Mouse (Mus musculus): Measurements from ENCODE around the gene Zfp383.
"Not testable (repeated sequence)": the region's sequence is repeated elsewhere in the genome, so short reads cannot be mapped to it uniquely, and the experiment has no call there.

Zfp383 gene

DNA sequence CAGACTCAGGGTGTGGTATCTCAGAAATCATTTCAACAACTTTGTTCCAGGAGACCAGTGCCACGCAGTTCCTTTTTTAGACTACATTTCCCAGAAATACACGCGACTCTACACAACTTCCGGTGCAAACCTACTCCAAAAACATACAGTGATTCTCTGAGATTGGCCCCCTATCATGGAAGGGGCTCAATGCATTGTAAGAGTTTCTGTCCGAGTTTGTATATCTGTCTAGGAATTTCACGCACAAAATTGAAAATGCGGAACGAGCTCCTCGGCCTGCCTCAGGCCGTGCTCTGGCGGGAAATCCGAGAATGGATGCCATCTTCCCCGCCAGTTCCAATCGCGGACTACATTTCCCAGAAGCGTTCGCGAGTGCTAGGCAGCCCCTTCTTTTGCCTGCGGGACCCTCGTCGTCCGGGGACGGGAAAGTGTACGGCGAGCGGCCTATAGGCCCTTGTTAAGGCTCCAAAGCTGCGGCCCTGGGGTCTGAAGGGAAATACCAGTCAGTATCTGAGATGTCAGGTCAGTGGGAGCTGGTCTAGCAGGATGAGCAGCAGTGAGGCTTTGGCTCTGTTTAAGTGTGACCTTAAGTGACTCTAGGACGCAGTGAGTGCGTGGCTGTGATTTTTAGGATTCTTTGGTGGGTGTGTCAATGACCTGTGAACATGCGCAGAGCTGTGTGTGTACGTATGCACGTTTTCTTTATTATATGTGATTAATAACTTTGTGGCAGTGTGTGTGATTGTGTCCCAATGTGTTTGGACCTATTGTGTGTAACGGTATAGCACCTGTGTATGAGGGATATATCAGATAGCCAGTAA, at the start of gene Zfp383:
Gene Zfp383, plus strand, starts transcription at position 94 of the 821 bp plus-strand sequence.
- CTCF ChIA-PET = interaction anchor here (0.6 kb wide), 2 partner anchors 89 to 395 kb away, joined by 3 to 10 read pairs; no protein-coding TSS in a partner anchor

DNA sequence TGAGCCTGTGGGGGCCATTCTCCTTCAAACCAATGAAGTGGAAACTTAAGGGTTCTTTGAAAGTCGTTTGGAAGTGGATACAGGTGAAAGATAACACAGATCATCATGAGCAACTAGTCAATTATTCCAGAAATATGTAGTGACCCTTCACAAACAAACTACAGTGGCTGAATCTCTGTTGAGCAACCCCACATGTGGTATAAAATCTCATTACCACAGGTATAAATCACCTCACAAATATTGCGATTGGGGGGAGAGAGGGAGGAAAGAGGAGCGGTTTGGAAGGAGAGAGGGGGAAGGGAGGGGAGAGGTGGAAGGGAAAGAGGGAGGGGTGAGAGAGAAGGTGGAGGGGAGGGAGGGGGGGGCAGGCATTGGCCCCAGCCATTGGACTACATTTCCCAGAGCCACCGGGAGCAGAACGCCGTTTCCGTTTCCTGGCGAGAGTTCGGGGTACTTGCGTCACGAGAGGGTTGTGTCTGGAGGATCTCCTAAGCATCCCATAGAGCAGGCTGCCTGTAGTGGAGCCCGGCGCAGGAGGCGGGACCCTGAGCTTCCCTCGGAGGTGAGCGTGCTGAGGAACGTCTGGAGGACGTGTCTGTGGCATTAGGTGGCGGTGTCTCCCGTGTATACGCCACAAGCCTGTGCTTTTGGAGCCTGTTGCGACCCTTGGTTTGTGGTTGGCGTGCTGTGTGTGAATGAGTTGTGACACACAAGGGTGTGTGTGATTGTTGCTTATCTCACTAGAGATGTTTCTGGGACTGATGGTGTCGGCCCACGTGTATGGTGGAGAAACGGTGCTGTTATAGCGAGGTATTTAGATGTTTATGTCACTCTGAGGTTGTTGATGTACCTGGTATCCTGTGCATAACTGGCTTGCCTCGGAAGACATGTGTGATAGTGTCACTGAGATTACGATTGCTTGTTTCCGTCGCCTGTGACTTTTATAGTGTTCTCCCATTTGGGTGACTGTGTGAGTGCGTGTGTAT, 48.2 kb upstream of the Zfp383 start, which contains the start of gene Zfp420:
Gene Zfp420, plus strand, starts transcription at position 448 of the 986 bp plus-strand sequence.
- CTCF ChIA-PET = no interaction called here

DNA sequence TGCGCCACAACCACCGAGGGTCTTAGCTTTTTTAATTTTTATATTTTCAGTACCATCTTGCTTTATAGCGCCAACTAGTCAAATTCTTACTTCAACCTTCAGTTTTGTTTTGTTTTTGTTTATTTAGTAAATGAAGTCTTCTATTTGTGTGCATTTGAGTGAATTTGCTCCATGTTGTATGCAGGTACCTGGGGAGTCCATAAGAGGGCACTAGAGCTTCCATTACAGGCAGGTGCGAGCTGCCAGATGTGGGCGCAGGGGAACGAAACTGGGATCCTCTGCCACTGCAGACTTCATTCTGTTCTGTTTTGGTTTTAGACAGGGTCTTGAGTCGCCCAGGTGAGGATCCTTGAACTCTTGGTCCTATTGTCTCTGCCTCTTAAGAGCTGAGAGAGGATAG, 46.4 kb upstream of the Zfp383 start:
- CTCF ChIA-PET = no interaction called here

DNA sequence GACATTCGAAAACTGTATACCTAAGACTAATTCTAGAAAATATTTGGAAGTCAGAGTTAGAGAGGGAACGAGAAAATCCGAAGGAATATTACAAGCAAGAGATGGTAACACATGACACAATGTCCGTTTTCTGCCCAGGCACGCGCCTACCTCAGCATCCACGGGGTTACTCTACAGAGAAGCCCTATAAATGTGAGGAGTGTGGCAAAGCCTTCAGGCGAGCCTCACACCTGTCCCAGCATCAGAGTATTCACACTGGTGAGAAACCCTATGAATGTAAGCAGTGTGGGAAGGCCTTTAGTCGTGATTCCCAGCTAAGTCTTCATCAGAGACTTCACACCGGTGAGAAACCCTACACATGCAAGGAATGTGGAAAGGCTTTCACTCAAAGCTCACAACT, 33.8 kb upstream of the Zfp383 start:
- CTCF ChIA-PET = no interaction called here

DNA sequence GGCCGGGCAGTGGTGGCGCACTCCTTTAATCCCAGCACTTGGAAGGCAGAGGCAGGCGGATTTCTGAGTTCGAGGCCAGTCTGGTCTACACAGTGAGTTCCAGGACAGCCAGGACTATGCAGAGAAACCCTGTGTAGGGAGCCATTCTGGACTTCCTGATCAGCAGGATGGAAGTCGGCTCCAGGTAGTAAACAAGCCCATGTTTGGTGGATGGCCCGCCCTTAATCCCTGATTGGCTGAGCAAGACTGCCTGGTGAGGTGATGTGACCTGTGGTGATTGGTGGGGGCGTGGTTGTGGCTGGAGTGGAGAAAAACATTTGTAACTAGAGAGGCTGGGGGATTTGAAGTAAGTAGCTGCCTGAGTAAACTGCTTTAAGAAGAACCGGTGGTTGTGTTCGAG, 30.5 kb upstream of the Zfp383 start:
- CTCF ChIA-PET = not testable (repeated sequence)

DNA sequence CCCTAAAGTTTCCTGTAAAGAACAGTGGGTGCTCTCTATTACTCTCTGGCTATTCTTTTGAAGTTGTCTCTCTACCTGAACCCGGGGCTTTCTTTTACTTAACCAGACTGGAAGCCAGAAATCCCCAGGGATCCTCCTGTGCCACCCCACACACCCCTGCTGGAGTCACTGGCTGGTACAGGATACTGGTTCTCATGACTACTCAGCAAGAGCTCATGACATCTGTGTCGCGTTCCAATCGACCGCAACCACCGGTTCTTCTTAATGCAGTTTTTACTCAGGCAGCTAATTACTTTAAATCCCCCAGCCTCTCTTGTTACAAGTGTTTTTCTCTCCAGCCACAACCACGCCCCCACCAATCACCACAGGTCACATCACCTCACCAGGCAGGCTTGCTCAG, 28.0 kb upstream of the Zfp383 start:
- CTCF ChIA-PET = no interaction called here

DNA sequence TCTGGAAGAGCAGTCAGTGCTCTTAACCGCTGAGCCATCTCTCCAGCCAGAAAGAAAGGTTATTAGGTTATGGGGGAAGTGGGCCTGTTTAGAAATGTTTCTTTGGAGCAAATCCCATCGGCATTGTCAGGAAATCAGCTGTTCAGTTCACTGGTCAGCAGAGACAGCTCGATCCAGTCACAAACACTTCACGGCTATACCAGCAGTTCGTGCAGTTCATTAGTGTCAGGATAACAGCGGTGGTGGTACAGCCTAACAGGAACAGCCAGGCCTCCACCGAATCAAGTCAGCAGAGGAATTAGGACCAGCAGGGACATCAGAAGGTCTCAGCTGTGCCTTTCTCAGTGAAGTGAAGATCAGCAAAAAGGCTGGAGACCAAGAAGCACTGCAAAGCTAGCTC, 27.1 kb upstream of the Zfp383 start:
- CTCF ChIA-PET = no interaction called here

DNA sequence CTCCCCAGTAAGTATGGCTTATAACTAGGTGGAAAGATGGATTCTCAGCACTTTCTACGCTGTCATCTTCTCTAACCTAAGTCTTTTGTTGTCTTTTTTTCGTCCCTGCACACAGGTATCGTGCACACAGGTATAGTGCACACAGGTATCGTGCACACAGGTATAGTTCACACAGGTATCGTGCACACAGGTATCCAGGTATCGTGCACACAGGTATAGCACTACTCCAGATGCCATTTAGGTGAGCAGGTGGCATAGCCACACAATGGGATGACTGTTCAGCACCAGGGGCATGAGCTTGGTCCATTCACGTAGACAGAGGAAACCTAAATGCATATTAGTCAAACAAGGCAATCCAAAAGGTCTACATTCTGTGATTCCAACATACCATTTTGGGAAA, 17.5 kb upstream of the Zfp383 start:
- CTCF ChIA-PET = interaction anchor here (0.8 kb wide), 1 partner anchor 559 kb away, joined by 7 read pairs; no protein-coding TSS in a partner anchor

DNA sequence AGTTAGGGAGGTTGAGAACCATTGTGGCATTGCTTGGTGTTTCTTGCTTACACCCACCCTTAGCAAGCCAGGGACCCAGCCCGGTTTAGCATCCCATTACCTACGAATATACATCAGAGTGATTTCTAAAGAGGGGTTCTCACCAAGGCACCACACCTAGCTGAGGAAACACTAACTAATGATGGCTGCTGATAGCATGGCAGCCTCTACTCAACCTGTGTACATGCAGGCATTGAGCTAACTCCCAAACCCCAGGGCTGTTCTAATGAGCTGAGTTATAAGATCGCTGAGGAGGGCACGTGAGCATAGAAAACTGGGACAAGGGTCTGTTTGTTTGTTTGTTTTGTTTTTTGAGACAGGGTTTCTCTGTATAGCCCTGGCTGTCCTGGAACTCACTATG, 15.3 kb upstream of the Zfp383 start:
- CTCF ChIA-PET = no interaction called here

DNA sequence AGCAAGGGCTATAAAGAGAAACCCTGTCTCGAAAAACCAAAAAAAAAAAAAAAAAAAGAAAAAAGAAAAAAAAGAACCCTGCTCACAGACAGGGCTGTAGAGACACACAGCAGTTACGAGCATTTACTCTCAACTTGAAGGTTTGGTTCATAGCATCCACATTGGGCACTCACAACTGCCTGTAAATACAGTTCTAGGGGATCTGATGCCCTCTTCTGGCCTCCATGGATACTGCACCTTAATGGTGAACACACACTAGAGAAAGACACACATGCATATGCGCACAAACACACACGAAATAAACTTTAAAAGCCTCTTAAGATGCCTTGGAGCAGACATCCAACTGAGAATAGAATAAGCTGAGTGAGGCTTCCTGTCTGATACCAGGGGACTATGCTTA, 9.7 kb upstream of the Zfp383 start:
- CTCF ChIA-PET = no interaction called here

DNA sequence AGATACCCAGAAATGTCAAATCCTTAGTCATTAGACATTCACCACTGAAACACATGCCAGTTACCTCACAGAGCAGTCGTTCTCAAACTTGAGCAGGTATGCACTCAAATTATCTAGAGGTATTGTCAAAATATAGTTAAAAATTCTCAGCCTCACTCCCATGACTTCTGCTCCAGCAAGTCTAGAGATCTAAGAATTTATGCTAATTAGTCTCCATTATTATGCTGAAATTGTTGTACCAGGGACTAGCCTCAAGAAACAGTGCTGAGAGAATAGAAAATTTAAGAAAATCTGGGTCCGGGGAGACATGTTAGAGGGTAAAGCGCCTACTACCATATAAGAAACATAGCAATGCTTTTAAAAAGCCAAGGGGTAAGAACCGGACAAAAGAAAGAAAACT, 3.9 kb upstream of the Zfp383 start:
- CTCF ChIA-PET = no interaction called here

DNA sequence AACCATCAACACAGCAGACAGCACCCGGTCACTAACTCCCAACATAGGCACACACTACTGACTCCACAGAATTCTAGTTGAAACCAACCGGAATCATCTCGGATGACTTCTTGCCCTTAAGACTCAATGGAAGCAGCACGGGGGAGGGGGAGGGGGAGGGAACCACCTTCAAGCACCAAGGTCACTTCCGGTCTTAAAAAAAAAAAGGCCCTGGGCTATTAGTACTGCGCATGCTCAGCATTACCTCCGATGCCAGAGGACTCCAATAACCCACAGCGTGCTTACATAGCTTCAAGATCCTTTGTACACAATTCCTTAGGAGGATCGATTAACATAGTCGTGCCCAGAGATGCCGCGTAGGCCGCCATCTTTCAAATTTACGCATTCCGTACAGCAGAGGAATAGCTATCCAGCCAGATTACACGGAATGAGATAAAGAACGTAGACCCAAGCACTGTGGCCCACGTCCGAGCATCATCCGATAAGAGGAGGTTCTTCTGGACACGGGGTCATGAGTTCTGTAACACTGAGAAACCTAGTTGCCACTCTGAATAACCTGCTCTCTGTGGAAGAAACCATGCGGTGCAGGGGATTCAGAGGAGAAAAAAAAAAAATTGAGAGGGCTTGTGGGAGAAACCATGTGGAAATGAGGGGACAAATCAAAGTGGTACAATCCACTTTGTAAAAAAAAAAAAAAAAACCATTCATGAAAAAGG, 1.9 kb upstream of the Zfp383 start, which contains the start of gene Zfp27:
Gene Zfp27, minus strand, starts transcription at position 607 of the 716 bp plus-strand sequence.
- CTCF ChIA-PET = interaction anchor here (0.7 to 0.8 kb wide), 2 partner anchors 9 to 631 kb away, joined by 5 to 8 read pairs; no protein-coding TSS in a partner anchor

DNA sequence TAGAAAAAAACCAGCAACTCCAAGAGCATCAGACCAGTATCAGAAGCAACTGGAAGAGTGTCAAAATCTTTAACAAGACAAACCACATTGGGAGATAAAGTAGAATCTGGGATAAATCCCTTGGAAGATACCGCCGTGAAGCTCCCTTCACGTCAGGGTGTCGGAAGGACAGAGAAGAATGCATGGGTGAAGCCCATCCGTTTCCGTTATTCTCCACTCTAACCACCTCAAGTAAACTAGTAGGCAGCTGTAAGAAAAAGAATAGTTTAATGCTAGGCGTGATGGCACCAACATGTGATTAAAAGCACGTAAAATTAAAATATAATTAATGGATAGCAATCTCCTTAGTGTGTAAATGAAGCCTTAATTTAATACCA, 1.4 kb upstream of the Zfp383 start:
- CTCF ChIA-PET = interaction anchor here (0.5 to 0.8 kb wide), 3 partner anchors 9 to 771 kb away, joined by 5 to 8 read pairs (median 6); no protein-coding TSS in a partner anchor

DNA sequence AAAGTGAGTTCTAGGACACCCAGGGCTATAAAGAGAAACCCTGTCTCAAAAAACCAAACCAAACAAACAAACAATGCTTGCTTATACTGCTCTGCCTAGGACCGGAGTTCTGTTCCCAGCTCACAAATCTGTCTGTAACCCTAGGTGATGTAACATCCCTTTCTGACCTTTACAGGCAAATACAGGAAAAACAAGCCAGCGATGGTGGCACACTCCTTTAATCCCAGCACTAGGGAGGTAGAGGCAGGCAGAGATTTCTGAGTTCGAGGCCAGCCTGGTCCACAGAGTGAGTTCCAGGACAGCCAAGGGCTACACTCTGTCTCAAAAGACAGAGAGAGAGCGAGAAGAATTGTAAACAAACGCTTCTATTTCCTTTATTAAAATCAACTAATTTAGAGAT, 817 bp upstream of the Zfp383 start:
- CTCF ChIA-PET = interaction anchor here (0.5 to 0.7 kb wide), 2 partner anchors 630 to 772 kb away, joined by 6 to 8 read pairs; no protein-coding TSS in a partner anchor

DNA sequence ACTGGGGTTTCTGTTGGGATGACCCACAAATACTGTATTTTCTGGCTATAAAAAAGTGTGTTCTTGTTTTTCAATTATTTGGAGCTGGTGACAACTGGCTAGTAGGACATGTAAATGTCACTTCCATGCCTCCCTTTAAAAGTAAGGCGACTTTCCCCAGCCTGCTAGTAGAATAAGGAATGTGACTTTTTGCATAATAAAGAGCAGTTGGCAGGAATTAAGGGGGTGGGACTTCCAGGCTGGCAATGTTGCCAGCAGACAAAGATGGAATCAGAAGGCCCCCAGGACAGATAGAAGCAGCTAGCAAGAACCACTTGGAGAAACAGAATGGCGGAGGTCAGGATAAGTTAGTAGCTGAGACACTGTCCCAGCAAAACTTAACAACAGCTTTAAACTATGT, 2.2 kb downstream of the Zfp383 start:
- CTCF ChIA-PET = interaction anchor here (0.5 kb wide), 1 partner anchor 10 kb away, joined by 3 read pairs; no protein-coding TSS in a partner anchor

DNA sequence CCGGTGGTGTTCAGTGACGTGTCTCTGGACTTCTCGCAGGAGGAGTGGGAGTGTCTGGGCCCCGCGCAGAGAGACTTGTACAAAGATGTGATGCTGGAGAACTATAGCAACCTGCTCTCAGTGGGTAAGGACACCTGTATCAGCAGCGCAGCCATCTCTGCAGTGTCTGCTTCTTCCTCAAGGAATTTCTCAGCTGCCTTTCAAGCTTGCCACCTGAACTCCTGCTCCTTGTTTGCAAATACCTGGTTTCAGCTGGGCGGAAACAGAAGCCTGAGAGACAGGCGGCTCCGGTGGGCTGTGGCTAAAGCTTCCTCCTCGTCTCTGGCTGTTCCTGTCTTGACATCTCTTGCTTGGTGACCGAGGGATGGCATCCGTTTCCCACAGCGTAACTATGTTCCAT, 4.1 kb downstream of the Zfp383 start:
- CTCF ChIA-PET = no interaction called here

DNA sequence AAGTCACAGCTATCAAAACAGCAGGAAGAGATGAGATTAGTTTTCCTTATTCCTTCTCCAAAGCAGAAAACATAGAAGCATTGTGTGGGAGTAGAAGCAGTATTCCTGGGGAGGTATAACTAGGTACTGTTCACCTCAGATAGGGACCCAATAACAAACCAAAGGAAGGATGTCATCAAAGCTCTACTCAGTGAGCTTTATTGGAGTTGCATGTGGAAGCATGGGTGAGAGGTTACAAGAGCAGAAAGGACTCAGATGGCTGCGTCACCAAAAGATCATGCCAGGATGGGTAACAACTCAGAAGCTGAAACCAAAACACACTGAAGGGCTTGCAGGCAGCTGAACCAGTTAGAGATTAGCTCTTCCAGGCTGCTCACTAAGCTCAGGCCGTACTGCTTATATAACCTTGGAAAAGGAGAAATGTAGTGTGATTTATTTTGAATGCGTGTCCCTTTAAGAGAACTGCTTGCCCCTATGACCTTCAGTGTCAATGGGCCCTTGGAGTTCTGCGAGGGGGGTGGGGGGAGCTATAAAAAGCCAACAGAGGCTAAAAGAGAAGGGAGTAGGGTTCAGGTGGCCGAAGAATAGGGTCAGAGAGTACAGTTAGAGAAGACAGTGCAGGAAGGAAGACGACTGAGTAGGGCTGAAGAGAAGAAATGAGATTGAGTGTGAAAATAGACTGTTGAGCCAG, 9.5 kb downstream of the Zfp383 start:
- CTCF ChIA-PET = no interaction called here

DNA sequence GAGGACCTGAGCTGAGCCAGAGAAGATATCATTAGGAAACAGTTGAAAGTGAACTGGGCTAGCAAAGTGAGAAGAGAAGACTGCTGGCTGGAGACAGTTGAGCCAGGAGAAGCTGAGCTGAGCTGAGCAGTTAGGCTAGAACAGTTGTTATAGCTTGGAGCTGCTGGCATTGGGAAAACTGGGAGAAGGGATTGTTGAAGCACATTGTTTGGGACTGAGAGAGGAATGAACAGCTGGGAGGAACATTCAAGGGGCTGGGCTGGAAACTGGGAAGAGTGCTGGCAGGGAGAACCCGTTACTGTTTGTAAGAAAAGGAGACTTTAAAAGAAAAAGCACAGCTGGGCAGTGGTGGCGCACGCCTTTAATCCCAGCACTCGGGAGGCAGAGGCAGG, 10.0 kb downstream of the Zfp383 start:
- CTCF ChIA-PET = no interaction called here

DNA sequence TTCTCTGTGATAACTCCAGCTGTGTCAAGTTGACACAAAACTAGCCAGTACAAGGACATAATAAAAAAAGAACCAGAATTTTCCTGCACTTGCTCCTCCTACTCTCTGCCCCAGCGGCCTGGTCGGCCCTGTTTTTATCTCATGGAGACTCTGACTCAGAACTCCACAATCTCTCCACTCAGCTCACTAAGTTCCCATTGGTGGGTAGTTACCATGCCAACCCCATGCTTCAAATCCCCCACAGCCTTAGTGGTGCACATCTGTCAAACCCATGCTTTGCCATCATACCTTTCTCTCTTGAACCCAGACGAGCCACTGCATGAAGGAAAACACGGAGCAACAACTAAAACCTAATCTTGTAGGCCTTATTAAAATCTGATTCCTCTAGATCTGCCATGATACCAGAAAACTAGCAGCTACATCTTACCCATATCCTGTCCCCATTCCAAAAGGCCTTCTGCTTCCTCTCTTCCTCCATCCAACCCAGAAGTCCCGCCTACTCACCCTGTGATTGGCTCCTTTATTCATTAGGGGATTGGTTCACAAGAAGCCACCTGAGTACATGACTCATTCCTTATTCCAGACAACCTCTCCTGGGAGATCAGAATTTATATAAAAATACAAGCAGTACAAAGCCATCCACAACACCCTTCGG, 13.5 kb downstream of the Zfp383 start:
- CTCF ChIA-PET = no interaction called here

DNA sequence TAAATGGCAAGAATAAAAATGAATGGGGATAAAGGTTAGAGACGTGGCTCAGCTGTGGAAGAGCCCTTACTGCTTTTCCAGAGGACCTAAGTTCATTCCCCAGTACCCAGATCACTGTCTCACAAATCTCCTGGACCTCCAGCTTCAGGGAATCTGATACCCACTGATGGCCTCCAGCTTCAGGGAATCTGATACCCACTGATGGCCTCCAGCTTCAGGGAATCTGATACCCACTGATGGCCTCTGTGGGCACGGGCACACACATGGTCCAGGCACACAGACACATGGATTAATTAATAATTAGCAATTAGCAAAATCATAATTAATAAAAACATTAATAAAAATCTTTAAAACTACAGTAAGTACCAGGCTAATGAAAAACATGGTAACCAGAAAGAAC, 14.8 kb downstream of the Zfp383 start:
- CTCF ChIA-PET = no interaction called here

DNA sequence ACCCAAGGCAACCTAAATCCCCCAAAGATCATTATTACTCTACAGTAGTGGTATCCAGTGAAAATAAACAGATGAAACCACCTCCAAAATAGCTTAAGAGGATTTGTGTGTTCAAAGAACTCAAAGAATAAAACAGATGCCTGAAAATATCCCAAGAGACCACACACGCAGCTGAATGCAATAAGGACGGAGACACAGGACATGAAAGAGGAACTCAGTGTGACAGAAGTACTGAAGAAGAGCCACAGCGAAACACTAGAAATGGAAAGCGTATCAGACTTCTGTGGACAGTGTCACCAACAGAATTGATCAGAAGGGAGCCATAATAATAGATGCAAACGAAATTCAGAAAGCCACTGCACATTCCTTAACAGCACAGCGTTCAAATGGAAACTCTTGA, 30.8 kb downstream of the Zfp383 start:
- CTCF ChIA-PET = no interaction called here
